Mouse (Mus musculus) thymus, postnatal 36 days (tissue): ENCODE measurements around the gene Osbpl6.

Experiments used
- DNase-seq, 2 experiments: peaks; one replicate each; pipeline ENCODE4 v3.0.0; 2022; ENCODE audit warnings: mixed read lengths in 2 of 2

The Osbpl6 gene

GRCm38 (mm10) chr2:76406151-76406936, at the start of gene Osbpl6:
TSS of gene Osbpl6 (plus strand) at chr2:76406508.
- peak; percentile 5 to 11 for DNase-seq

- DNase-seq, result no peak
These were observed 46.1 kb upstream of the Osbpl6 start, which contains the start of gene Cyct for GRCm38 (mm10) chr2:76360226-76360625. TSS of gene Cyct (minus strand) at chr2:76360450.

GRCm38 (mm10) chr2:76362111-76362510, 44.2 kb upstream of the Osbpl6 start:
- DNase-seq, result no peak

GRCm38 (mm10) chr2:76365811-76366210, 40.5 kb upstream of the Osbpl6 start:
- DNase-seq, result no peak

GRCm38 (mm10) chr2:76367188-76367922, 39.0 kb upstream of the Osbpl6 start:
- peak; percentile 65 to 75 for DNase-seq

- DNase-seq, result no peak
These were observed 37.2 kb upstream of the Osbpl6 start for GRCm38 (mm10) chr2:76368861-76369660.

GRCm38 (mm10) chr2:76369821-76370655, 36.3 kb upstream of the Osbpl6 start, which contains the start of gene Rbm45:
TSS of gene Rbm45 (plus strand) at chr2:76369984.
- peak; percentile 87 to 88 for DNase-seq

GRCm38 (mm10) chr2:76370656-76370922, 35.7 kb upstream of the Osbpl6 start:
- DNase-seq, result no peak

- no peak for DNase-seq
These were observed 34.1 kb upstream of the Osbpl6 start for GRCm38 (mm10) chr2:76372244-76372643.

GRCm38 (mm10) chr2:76374544-76375206, 31.6 kb upstream of the Osbpl6 start:
- no peak for DNase-seq

GRCm38 (mm10) chr2:76378646-76379045, 27.7 kb upstream of the Osbpl6 start:
- DNase-seq, result no peak

- DNase-seq, result no peak
These were observed 19.8 kb upstream of the Osbpl6 start for GRCm38 (mm10) chr2:76386531-76386930.

- DNase-seq, result no peak
These were observed 6.1 kb upstream of the Osbpl6 start for GRCm38 (mm10) chr2:76400178-76400577.

- no peak for DNase-seq
These were observed 635 bp upstream of the Osbpl6 start for GRCm38 (mm10) chr2:76405596-76406150.

- peak; percentile 5 to 10 for DNase-seq
These were observed 681 bp downstream of the Osbpl6 start for GRCm38 (mm10) chr2:76406937-76407441.

GRCm38 (mm10) chr2:76409526-76409925, 3.2 kb downstream of the Osbpl6 start:
- DNase-seq, result no peak

GRCm38 (mm10) chr2:76409986-76410385, 3.7 kb downstream of the Osbpl6 start:
- no peak for DNase-seq

GRCm38 (mm10) chr2:76412924-76413323, 6.6 kb downstream of the Osbpl6 start:
- no peak for DNase-seq

- no peak for DNase-seq
These were observed 11.3 kb downstream of the Osbpl6 start for GRCm38 (mm10) chr2:76417446-76418141.

- DNase-seq, result no peak
These were observed 11.8 kb downstream of the Osbpl6 start for GRCm38 (mm10) chr2:76418142-76418518.
